Mouse (Mus musculus): Measurements from ENCODE around the gene Fbxw8. TPM values are rescaled to one million over a fixed set of nuclear protein-coding genes. Genes with fewer than 3 reads are reported as not detected.

Fbxw8 gene
- polyA plus RNA-seq, 1 experiment from 2014 or later, result 45.0 TPM

DNA sequence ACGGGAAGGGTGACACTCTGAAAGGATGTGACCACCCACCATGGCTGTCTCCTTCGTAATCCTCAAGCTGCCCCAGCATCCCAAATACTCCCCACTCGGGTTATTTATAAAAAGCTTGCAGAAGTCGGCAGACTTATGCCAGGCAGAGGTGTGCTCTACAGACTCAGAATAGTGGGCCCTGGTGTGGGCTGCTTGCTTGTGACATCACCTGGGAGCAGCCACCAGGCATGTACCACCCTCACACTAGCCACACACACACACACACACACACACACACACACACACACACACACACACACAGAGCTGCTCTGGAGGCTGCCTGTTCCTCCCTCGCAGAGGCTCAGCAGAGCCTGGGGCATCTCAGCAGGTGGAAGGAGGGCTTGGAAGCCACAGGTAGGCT, 137.7 kb downstream of the Fbxw8 start:
- Histone ChIP-seq H3K36me3 (no peaks in the 10 kb centered on the region), H3K4me2 (replicated peaks) (no peak overlapping the region), H3K4me1 (peaks cover 10% of the 10 kb centered on the region), H3K4me3 (no peak overlapping the region), H3K9ac (no peak overlapping the region), H3K9me3 (replicated peaks) (no peaks in the 10 kb centered on the region), H3K27me3 (no peaks in the 10 kb centered on the region), H3K27ac (no peak overlapping the region)
- ATAC-seq (ENCODE audit: low FRiP score), result no peak
- 58% methylated on average over 5 of the region's 5 CpGs for WGBS

DNA sequence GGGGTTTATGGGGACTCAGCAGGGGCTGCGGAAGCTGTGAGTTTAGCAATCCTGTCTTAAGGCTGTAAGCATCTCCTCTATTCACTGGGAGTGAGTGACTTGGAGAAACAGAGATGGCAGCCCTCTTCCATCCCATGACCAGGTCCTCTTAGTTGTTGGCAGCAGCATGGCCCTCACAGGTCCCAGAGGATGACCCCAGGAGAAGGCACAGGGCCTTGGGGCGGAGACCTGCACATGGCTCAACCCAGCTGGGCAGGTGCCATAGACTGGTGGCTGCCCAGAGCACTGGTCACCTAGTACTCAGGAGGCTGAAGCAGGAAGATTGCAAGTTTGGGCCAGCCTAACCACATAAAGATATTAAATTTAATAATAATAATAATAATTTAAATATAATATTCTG, 139.6 kb downstream of the Fbxw8 start:
- Histone ChIP-seq H3K36me3 (peaks cover 4% of the 10 kb centered on the region; the same call in 1 of the 2 replicates), H3K4me1 (peaks cover 21% of the 10 kb centered on the region), H3K4me2 (replicated peaks) (no peak overlapping the region), H3K27ac (no peak overlapping the region), H3K4me3 (no peak overlapping the region), H3K27me3 (no peaks in the 10 kb centered on the region), H3K9me3 (replicated peaks) (no peaks in the 10 kb centered on the region), H3K9ac (no peak overlapping the region)
- WGBS, result 100% methylated on average over 2 of the region's 2 CpGs
- ATAC-seq (ENCODE audit: low FRiP score), result no peak

DNA sequence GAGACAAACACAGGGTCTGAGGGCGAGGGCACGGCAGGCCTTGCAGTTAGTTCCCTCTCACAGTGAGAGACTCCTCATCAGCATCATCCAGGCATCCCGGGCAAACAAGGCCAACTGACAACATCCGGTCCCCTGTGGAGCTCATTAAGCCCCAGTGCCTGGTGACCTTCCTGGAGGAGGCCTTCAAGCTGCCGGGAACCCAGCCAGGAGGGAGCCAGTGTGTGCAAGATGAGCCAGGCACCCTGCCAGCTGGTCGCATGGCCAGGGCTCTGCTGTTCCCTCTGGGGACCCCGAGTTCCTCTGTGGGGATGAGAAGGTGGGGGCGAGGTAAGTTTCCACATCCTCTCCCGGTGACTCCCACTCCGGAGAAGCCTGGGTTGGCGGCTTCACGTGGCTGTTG, 140.2 kb downstream of the Fbxw8 start:
- peaks cover 21% of the 10 kb centered on the region for H3K4me1 ChIP-seq
- no peaks in the 10 kb centered on the region for H3K27me3 ChIP-seq
- H3K9me3 ChIP-seq (replicated peaks), result no peaks in the 10 kb centered on the region
- peak overlapping the region; percentile 13; the same call in 1 of the 2 replicates for H3K9ac ChIP-seq
- H3K4me2 ChIP-seq (replicated peaks), result no peak overlapping the region
- no peak overlapping the region for H3K4me3 ChIP-seq
- WGBS, result 22% methylated on average over 12 of the region's 12 CpGs
- H3K27ac ChIP-seq, result no peak overlapping the region
- H3K36me3 ChIP-seq, result peaks cover 10% of the 10 kb centered on the region
- ATAC-seq (ENCODE audit: low FRiP score), result 0 out of 2 replicates have a peak, but pooled peaks have one; percentile 44

Other genes with a start within 250 kb of the Fbxw8 start
- gene Fbxo21, start 178.7 kb downstream of the Fbxw8 start, polyA plus RNA-seq (2016; fragmentation: Nextera tagmentation; extraction: Ambion mirVana), result 132 and 133 TPM in 2 replicates
- 0.53 and 0.56 TPM in 2 replicates for gene Tesc, start 127.7 kb downstream of the Fbxw8 start, polyA plus RNA-seq (2016; fragmentation: Nextera tagmentation; extraction: Ambion mirVana)
- gene Hrk, start 9.2 kb upstream of the Fbxw8 start, polyA plus RNA-seq (2016; fragmentation: Nextera tagmentation; extraction: Ambion mirVana), result 1.8 TPM in 2 replicates
- gene Rnft2, start 89.7 kb upstream of the Fbxw8 start, polyA plus RNA-seq (2016; fragmentation: Nextera tagmentation; extraction: Ambion mirVana), result 9.4 and 11.0 TPM in 2 replicates
- gene 2410131K14Rik, start 89.8 kb upstream of the Fbxw8 start, polyA plus RNA-seq (2016; fragmentation: Nextera tagmentation; extraction: Ambion mirVana), result 12.9 and 13.4 TPM in 2 replicates